Mouse (Mus musculus) hindbrain, embryonic 15.5 days (tissue): ENCODE data around the gene Rpsa. TPM values are rescaled to one million over a fixed set of nuclear protein-coding genes. Genes with fewer than 3 reads are reported as not detected.
"Not testable (repeated sequence)": the region's sequence is repeated elsewhere in the genome, so short reads cannot be mapped to it uniquely, and the experiment has no call there.

Experiments used
- ATAC-seq: fragments of 200-750 bp; cut with Nextera tagmentation; 2 replicates; pipeline ENCODE4 v1.8.0; 2017; ENCODE audit warnings: low read depth, moderate number of reproducible peaks, moderate TSS enrichment; ENCODE audit not compliant: low FRiP score
- H3K27ac ChIP-seq: fragments of 300-500 bp; sonication (generic); replicated peaks from 2 replicates; pipeline ENCODE4 v1.5.1; 2015; ENCODE audit warnings: mild to moderate bottlenecking, inconsistent platforms
- H3K27me3 ChIP-seq: fragments of 300-500 bp; sonication (generic); 2 replicates; pipeline ENCODE4 v1.6.1; 2015; ENCODE audit warnings: control low read depth, inconsistent platforms
- H3K36me3 ChIP-seq: fragments of 300-500 bp; sonication (generic); 2 replicates; pipeline ENCODE4 v1.6.1; 2015; ENCODE audit warnings: control low read depth, inconsistent platforms
- H3K4me1 ChIP-seq: fragments of 300-500 bp; sonication (generic); replicated peaks from 2 replicates; pipeline ENCODE4 v1.6.1; 2015; ENCODE audit warnings: control low read depth, inconsistent platforms
- H3K4me2 ChIP-seq: fragments of 300-500 bp; sonication (generic); 2 replicates; pipeline ENCODE4 v1.6.1; 2015; ENCODE audit warnings: moderate library complexity, mild to moderate bottlenecking, inconsistent platforms
- H3K4me3 ChIP-seq: fragments of 300-500 bp; sonication (generic); 2 replicates; pipeline ENCODE4 v1.5.1; 2015; ENCODE audit warnings: mild to moderate bottlenecking, inconsistent platforms
- H3K9ac ChIP-seq: fragments of 300-500 bp; sonication (generic); 2 replicates; pipeline ENCODE4 v1.6.1; 2015; ENCODE audit warnings: inconsistent platforms
- H3K9me3 ChIP-seq: fragments of 300-500 bp; sonication (generic); 2 replicates; pipeline ENCODE4 v1.6.1; 2016; ENCODE audit warnings: control low read depth, inconsistent platforms
- WGBS: fragments of 180-500 bp; shearing (Covaris S2); methylation state at CpG from one replicate; pipeline ENCODE4 v1.1.7; 2015; 5-methylcytosine and 5-hydroxymethylcytosine counted together
- polyA plus RNA-seq: library from polyadenylated mRNA; unstranded; fragments of >200 nt; fragmentation: Nextera tagmentation; extraction: Ambion mirVana; gene quantifications from 2 replicates; pipeline ENCODE4 v1.2.1, GENCODE M21; 2015

Rpsa gene
- polyA plus RNA-seq, 1 experiment from 2014 or later: 927 TPM

- WGBS: 90% methylated on average over 13 of the region's 13 CpGs
Observed at GRCm38 (mm10) chr9:120093701-120094100, 33.8 kb upstream of the Rpsa start.

GRCm38 (mm10) chr9:120095886-120096285 is 31.6 kb upstream of the Rpsa start:
- no peak for ATAC-seq
- no peak overlapping the region for H3K4me2 ChIP-seq
- no peaks in the 10 kb centered on the region for H3K9me3 ChIP-seq
- WGBS: 79% methylated on average over 7 of the region's 7 CpGs
- no peaks in the 10 kb centered on the region for H3K27me3 ChIP-seq
- H3K27ac ChIP-seq: no peak overlapping the region
- no peak overlapping the region for H3K4me3 ChIP-seq
- H3K36me3 ChIP-seq: no peaks in the 10 kb centered on the region
- no peaks in the 10 kb centered on the region for H3K4me1 ChIP-seq
- no peak overlapping the region for H3K9ac ChIP-seq

More at GRCm38 (mm10) chr9:120093701-120094100, 33.8 kb upstream of the Rpsa start:
- H3K27me3 ChIP-seq: no peaks in the 10 kb centered on the region
- no peaks in the 10 kb centered on the region for H3K9me3 ChIP-seq
- no peak for ATAC-seq
- H3K9ac ChIP-seq: no peak overlapping the region
- H3K4me3 ChIP-seq: no peak overlapping the region
- H3K4me2 ChIP-seq: no peak overlapping the region
- H3K4me1 ChIP-seq: no peaks in the 10 kb centered on the region
- H3K27ac ChIP-seq: no peak overlapping the region
- H3K36me3 ChIP-seq: no peaks in the 10 kb centered on the region

GRCm38 (mm10) chr9:120098682-120099081 is 28.8 kb upstream of the Rpsa start:
- H3K27ac ChIP-seq: no peak overlapping the region
- ATAC-seq: no peak
- H3K4me1 ChIP-seq: no peaks in the 10 kb centered on the region
- no peak overlapping the region for H3K9ac ChIP-seq
- no peaks in the 10 kb centered on the region for H3K36me3 ChIP-seq
- WGBS: 25% methylated on average over 7 of the region's 7 CpGs
- no peaks in the 10 kb centered on the region for H3K27me3 ChIP-seq
- no peak overlapping the region for H3K4me2 ChIP-seq
- H3K9me3 ChIP-seq: no peaks in the 10 kb centered on the region
- no peak overlapping the region for H3K4me3 ChIP-seq

DNA sequence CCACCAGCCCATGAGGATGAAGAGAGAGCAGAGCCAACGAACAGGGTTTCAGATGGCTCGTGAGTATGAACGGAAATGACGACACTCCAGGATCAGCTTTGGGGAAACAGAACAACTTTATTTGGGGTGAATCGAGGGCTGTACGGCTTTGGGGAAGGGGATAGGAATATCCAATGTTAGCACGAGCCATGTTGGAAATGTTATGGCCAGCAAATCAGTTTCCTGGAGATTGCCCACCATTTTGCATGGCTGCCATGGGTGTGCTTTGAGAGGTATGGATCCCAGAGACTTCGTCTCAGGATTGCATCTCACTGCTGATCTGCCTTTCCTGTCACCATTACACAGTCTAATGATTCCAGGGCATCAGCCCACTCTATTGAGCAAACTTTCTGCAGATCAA is 28.2 kb upstream of the Rpsa start:
- Histone ChIP-seq H3K36me3 (no peaks in the 10 kb centered on the region), H3K4me1 (no peaks in the 10 kb centered on the region), H3K4me3 (no peak overlapping the region), H3K4me2 (no peak overlapping the region), H3K9me3 (0 out of 2 replicates have a peak, but pooled peaks cover 3% of the 10 kb centered on the region), H3K9ac (no peak overlapping the region), H3K27me3 (no peaks in the 10 kb centered on the region), H3K27ac (no peak overlapping the region)
- 92% methylated on average over 8 of the region's 8 CpGs for WGBS
- no peak for ATAC-seq

DNA sequence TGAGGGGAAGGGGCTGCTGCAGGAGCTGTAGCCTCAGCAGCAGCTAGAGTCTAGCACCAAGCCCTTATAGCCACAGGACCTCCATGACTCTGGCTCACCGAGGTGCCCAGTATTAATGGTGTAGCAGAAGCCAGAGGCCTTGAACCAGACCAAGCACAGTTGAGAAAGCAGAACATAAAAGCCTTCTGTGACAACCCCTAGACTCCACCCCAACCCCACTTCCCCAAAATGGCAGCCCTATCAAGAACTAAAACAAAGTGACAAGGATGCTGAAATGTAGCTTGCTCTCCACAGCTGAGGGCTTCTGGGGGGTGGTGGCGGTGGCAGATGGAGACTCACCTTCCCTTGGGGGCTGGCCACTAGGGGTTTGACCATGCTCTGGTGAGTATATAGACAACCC is 26.3 kb upstream of the Rpsa start:
- ATAC-seq: no peak
- 98% methylated on average over 2 of the region's 2 CpGs for WGBS
- no peak overlapping the region for H3K27ac ChIP-seq

DNA sequence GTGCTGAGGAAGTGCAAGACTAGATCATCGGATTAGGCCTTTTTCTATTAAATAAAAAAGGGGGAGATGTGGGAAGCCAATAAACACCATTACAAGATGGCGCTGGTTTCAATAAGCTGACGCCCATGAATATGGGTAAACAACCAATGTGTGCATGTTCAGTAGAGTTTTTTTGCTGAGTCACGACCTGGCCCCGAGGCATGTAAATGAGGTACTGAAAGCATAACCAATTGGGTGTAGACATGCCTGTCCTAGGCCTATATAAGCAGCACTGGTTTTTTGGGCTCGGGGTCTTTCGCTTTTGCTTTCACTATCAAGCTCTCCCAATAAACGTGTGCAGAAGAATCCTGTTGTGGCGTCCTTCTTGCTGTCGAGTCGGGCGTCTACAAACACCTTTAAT is 18.5 kb upstream of the Rpsa start:
- not testable (repeated sequence) for H3K36me3 ChIP-seq, ATAC-seq, H3K4me3 ChIP-seq, H3K9me3 ChIP-seq, H3K27me3 ChIP-seq, H3K27ac ChIP-seq, H3K4me2 ChIP-seq, H3K9ac ChIP-seq, H3K4me1 ChIP-seq
- 96% methylated on average over 12 of the region's 12 CpGs for WGBS

More for the DNA sequence above, 26.3 kb upstream of the Rpsa start:
- no peaks in the 10 kb centered on the region for H3K4me1 ChIP-seq
- H3K4me2 ChIP-seq: no peak overlapping the region
- H3K9ac ChIP-seq: no peak overlapping the region
- no peaks in the 10 kb centered on the region for H3K36me3 ChIP-seq
- no peaks in the 10 kb centered on the region for H3K27me3 ChIP-seq
- H3K9me3 ChIP-seq: 0 out of 2 replicates have a peak, but pooled peaks cover 5% of the 10 kb centered on the region
- no peak overlapping the region for H3K4me3 ChIP-seq

DNA sequence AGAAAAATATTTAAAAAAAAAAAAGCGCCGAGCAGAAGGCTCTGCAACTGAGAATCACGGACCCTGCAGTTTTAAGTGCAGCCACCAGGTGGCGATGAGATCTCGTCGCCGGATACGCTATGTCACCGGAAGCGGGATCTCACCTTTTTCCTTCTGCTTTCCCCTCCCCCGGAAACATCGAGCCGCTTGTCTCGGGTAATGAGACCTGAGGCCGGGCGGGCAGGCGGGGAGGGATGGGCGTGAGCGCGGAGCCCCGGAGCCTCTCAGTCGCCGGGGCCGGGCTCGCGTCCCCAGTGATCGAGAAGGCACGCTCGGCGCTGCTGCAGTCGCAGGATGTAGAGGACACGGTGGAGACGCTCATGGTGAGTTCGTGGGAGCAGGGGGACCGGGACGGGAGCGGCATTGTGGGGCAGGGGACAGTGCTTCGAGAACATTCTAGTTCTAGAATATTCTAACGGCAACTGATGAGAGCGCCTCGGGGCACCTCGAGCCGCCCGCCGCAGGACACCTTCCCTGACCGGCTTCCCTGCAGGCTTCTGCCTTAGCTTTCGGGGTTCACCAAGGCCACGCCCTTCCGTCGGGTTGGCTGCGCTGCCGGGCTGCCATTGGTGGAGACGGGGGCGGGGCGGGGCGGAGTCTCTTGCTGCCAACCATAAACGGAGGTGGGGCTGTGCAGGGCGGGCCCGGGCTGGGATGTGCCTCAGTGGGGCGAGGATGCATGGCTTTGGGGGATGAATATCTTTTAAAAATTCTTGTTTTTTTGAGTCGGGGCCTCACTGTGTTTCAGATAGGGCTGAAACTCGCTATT is 17.1 kb upstream of the Rpsa start, which contains the start of gene Slc25a38:
Slc25a38 (plus strand) TSS at position 164 of the 808 bp plus-strand sequence.
- Histone ChIP-seq H3K4me2 (peak within 1 kb of the TSS; percentile 88), H3K4me3 (peak within 1 kb of the TSS; percentile 99), H3K4me1 (peaks cover 8% of the 10 kb centered on the region), H3K27ac (peak within 1 kb of the TSS; percentile 99), H3K27me3 (no peaks in the 10 kb centered on the region), H3K9ac (peak within 1 kb of the TSS; percentile 98), H3K9me3 (no peaks in the 10 kb centered on the region), H3K36me3 (no peaks in the 10 kb centered on the region)
- WGBS: 1% methylated on average over 50 of the region's 62 CpGs
- ATAC-seq: peak; percentile 97

DNA sequence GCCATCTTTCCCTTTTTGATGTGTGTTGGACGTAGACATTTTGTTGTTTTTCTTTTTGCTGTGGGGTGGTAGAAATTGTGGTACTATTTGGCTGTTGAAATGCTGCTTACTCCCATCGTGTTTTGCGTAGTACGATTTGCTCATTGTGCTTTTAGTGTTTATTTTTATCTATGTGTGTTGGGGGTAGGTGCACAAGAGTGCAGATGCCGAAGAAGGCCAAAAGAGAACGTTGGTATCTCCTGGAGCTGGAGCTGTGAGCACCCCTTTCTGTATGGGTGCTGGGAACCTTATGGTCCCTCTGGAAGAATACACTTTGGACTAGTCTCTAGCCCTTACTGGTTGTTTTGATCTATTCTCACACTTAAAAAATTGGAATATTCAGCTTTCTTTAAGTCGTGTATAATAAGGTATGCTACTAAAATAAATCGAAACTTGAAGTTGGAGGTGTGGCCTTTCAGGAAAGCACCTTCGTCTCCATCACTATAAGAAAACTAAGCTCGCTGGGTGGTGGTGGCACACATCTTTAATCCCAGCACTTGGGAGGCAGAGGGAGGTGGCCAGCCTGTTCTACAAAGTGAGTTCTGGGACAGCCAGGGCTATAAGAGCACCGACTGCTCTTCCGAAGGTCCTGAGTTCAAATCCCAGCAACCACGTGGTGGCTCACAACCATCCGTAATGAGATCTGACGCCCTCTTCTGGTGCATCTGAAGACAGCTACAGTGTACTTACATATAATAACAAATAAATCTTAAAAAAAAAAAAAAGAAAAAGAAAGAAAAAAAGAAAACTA is 16.1 kb upstream of the Rpsa start:
- 82% methylated on average over 15 of the region's 15 CpGs for WGBS
- H3K4me1 ChIP-seq: peaks cover 8% of the 10 kb centered on the region

DNA sequence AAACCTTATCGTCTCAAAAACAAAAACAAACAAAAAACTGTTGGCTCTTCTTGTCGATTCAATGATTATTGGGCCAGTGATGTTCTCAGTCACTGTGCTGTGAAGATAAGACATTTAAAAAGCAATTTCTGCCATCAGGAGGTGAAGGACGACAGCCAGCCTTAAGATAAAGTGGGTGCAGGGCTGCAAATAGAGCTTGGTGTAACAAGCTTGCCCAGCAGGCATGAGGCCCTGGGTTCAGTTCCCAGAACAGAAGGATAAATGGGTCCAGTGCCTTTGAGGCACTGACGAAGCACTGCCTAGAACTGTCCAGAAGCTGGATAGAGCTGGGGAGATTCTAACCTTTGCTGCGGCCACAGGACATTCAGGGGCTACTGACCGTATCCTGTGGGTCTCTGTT is 15.0 kb upstream of the Rpsa start:
- Histone ChIP-seq H3K27ac (no peak overlapping the region), H3K4me2 (no peak overlapping the region), H3K9ac (no peak overlapping the region), H3K4me1 (peaks cover 8% of the 10 kb centered on the region), H3K27me3 (no peaks in the 10 kb centered on the region), H3K36me3 (peaks cover 8% of the 10 kb centered on the region; the same call in 1 of the 2 replicates), H3K9me3 (no peaks in the 10 kb centered on the region), H3K4me3 (no peak overlapping the region)
- ATAC-seq: no peak
- 93% methylated on average over 6 of the region's 6 CpGs for WGBS

More for the DNA sequence above, 16.1 kb upstream of the Rpsa start:
- ATAC-seq: no peak
- Histone ChIP-seq H3K9ac (peak overlapping the region; percentile 98), H3K9me3 (no peaks in the 10 kb centered on the region), H3K4me2 (peak overlapping the region; percentile 88), H3K27ac (peak overlapping the region; percentile 99), H3K27me3 (no peaks in the 10 kb centered on the region), H3K36me3 (no peaks in the 10 kb centered on the region), H3K4me3 (peak overlapping the region; percentile 99)

- Histone ChIP-seq H3K36me3 (peaks cover 18% of the 10 kb centered on the region; the same call in 1 of the 2 replicates), H3K4me1 (peaks cover 8% of the 10 kb centered on the region), H3K4me2 (no peak overlapping the region), H3K27ac (no peak overlapping the region), H3K9me3 (no peaks in the 10 kb centered on the region), H3K9ac (no peak overlapping the region), H3K4me3 (no peak overlapping the region), H3K27me3 (no peaks in the 10 kb centered on the region)
- 96% methylated on average over 7 of the region's 7 CpGs for WGBS
- ATAC-seq: no peak
Observed at GRCm38 (mm10) chr9:120113456-120113855, 14.0 kb upstream of the Rpsa start.

- WGBS: 88% methylated on average over 17 of the region's 17 CpGs
- Histone ChIP-seq H3K9me3 (no peaks in the 10 kb centered on the region), H3K36me3 (peaks cover 23% of the 10 kb centered on the region; the same call in 1 of the 2 replicates), H3K4me1 (peaks cover 8% of the 10 kb centered on the region), H3K27ac (no peak overlapping the region), H3K9ac (no peak overlapping the region), H3K4me3 (no peak overlapping the region), H3K27me3 (no peaks in the 10 kb centered on the region), H3K4me2 (no peak overlapping the region)
- no peak for ATAC-seq
Observed at GRCm38 (mm10) chr9:120114051-120114788, 13.3 kb upstream of the Rpsa start.
